In genomic region chr16:19087914-19088313, GRCm38 (mm10) we compare ENCODE assay signal across 11 mouse cellular contexts.
DNase-seq lines count a peak whose midpoint lies in the region; ATAC-seq and TF ChIP-seq lines count a peak whose summit lies in the region.
"Had no signal": no experiment of that assay in that cellular context is flagged by ENCODE, and none has a peak within 500 bp of the region (broad histone marks: within the 10 kb centered on the region; RNA-seq: fewer than 3 reads in every experiment).

No protein-coding gene starts in this region.

- no peak overlapping the region for H3K27ac ChIP-seq in layer of hippocampus, adult 2 months
- H3K27ac ChIP-seq: neural tube, embryonic 12.5 days had no signal

- ATAC-seq in megakaryocyte progenitor cell, adult 5-6 weeks (replicated peaks; ENCODE audit: poor library complexity), result 0 out of 2 replicates have a peak, but pooled peaks have one; percentile 39
- no peak for ATAC-seq in inflammation-experienced regulatory T-cells, adult 6 months
- ATAC-seq: forebrain, embryonic 16.5 days had no signal

- no peak for DNase-seq in layer of hippocampus, adult 2 months (ENCODE audit: low spot score in 2 of 2)
- no peak for DNase-seq in layer of hippocampus, adult 9-11 months
- peak; percentile 45 to 50 for DNase-seq in B cell, adult 2 months
- peak; percentile 12 for DNase-seq in Muller cell, postnatal 12 days (ENCODE audit: inconsistent ontology term)
- no peak for DNase-seq in right cerebral cortex, postnatal 14 days
- DNase-seq: cerebellum, postnatal 36 days; thymus, postnatal 4 days had no signal

- H3K4me3 ChIP-seq in layer of hippocampus, adult 2 months, result no peak overlapping the region
- H3K4me3 ChIP-seq: neural tube, embryonic 12.5 days had no signal

- 0 out of 2 replicates have a peak, but pooled peaks have one; percentile 20 for TF ChIP-seq CTCF in layer of hippocampus, adult 2 months (conservative IDR thresholded peaks at IDR 0.05)

Comparison
In these comparisons a context has a peak if more than half of its experiments do, and no peak if none do; other contexts are left out.
1. DNase-seq: peak in B cell, adult 2 months (2 of 2) and Muller cell, postnatal 12 days (single experiment); none in layer of hippocampus, adult 2 months (0 of 2), layer of hippocampus, adult 9-11 months (single experiment) and right cerebral cortex, postnatal 14 days (single experiment).